Mouse (Mus musculus) neutrophil, adult 5-6 weeks (primary cell): Measurements from ENCODE around the gene H2-M10.2. TPM values are rescaled to one million over a fixed set of nuclear protein-coding genes. Genes with fewer than 3 reads are reported as not detected.
A peak's percentile ranks its signal among the peaks of the same experiment; 100 is the strongest.
"Not testable (repeated sequence)": the region's sequence is repeated elsewhere in the genome, so short reads cannot be mapped to it uniquely, and the experiment has no call there.

Experiments
- ATAC-seq: fragments of 151-379, 151-347 bp; 2 replicates; pipeline ENCODE4 v1.8.0; 2017; ENCODE audit warnings: mild to moderate bottlenecking, moderate TSS enrichment; ENCODE audit not compliant: insufficient number of reproducible peaks, poor library complexity, low FRiP score, severe bottlenecking; ENCODE audit errors: extremely low read depth
- total RNA-seq: library from RNA; stranded (forward); fragments of 200-1000 nt; gene quantifications from 2 replicates; pipeline ENCODE4 v1.2.3, GENCODE M21; 2017

H2-M10.2 gene
- total RNA-seq, 1 experiment from 2014 or later: not detected

GRCm38 (mm10) chr17:36257241-36257947, 28.9 kb downstream of the H2-M10.2 start:
- ATAC-seq: peak; percentile 74

GRCm38 (mm10) chr17:36253087-36253600, 33.1 kb downstream of the H2-M10.2 start:
- ATAC-seq: no peak

GRCm38 (mm10) chr17:36252250-36252876, 33.9 kb downstream of the H2-M10.2 start:
- ATAC-seq: peak; percentile 55; the same call in 1 of the 2 replicates

GRCm38 (mm10) chr17:36248886-36249285, 37.4 kb downstream of the H2-M10.2 start:
- no peak for ATAC-seq

GRCm38 (mm10) chr17:36245741-36246140, 40.5 kb downstream of the H2-M10.2 start:
- no peak for ATAC-seq

GRCm38 (mm10) chr17:36244031-36244430, 42.3 kb downstream of the H2-M10.2 start:
- no peak for ATAC-seq

GRCm38 (mm10) chr17:36240637-36241213, 45.6 kb downstream of the H2-M10.2 start:
- ATAC-seq: no peak

GRCm38 (mm10) chr17:36237321-36237921, 48.9 kb downstream of the H2-M10.2 start:
- peak; percentile 16; the same call in 1 of the 2 replicates for ATAC-seq

GRCm38 (mm10) chr17:36235300-36235699, 51.0 kb downstream of the H2-M10.2 start:
- not testable (repeated sequence) for ATAC-seq

Other genes starting within 250 kb of the H2-M10.2 start
- gene H2-T22, start 243.7 kb downstream of the H2-M10.2 start, total RNA-seq: 101 and 107 TPM in 2 replicates
- not detected in 2 replicates for gene Gm6034, start 243.5 kb downstream of the H2-M10.2 start, total RNA-seq
- gene Gm11127, start 228.1 kb downstream of the H2-M10.2 start, total RNA-seq: not detected in 2 replicates
- gene Gm19684, start 164.8 kb downstream of the H2-M10.2 start, total RNA-seq: 1.2 and 1.4 TPM in 2 replicates
- gene Gm7030, start 157.1 kb downstream of the H2-M10.2 start, total RNA-seq: not detected in 2 replicates
- not detected in 2 replicates for gene Gm8909, start 118.0 kb downstream of the H2-M10.2 start, total RNA-seq
- gene H2-T3, start 96.2 kb downstream of the H2-M10.2 start, total RNA-seq: not detected in 2 replicates
- 26.3 and 30.1 TPM in 2 replicates for gene Rpp21, start 28.4 kb downstream of the H2-M10.2 start, total RNA-seq
- 75.5 and 76.1 TPM in 2 replicates for gene Trim39, start 14.2 kb downstream of the H2-M10.2 start, total RNA-seq
- gene H2-M10.1, start 39.7 kb upstream of the H2-M10.2 start, total RNA-seq: not detected in 2 replicates
- gene H2-M10.3, start 81.9 kb upstream of the H2-M10.2 start, total RNA-seq: not detected in 2 replicates
- gene H2-M10.4, start 175.8 kb upstream of the H2-M10.2 start, total RNA-seq: not detected in 2 replicates